Mouse (Mus musculus) embryo, embryonic 11.5 days (tissue): ENCODE measurements around the gene Ipo11.

ENCODE experiments used
- DNase-seq: peaks from one replicate; pipeline ENCODE4 v3.0.0-alpha.2; 2012; ENCODE audit warnings: low read depth, low spot score

Gene Ipo11

DNA sequence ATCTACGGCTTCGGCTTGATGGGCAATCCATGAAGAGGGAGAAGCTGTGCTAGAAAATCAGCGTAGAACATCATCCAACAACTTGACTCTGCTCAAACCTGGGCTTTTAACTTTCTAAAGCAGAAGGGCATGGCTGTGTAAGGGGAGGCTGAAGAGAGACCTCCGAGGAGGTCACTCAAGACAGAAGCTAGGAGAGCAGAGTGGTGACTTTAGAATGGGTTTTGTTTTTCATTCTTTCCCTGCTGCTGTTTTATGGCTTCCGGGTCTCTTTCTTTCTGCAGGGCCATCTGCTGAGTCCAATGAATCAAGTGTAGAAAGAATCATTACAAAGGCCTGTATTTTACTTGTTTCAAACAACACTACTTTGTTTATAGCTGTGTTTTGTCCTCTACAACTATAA is 119.7 kb downstream of the Ipo11 start:
- no peak for DNase-seq

GRCm38 (mm10) chr13:106813519-106813918 is 123.2 kb downstream of the Ipo11 start:
- DNase-seq, result no peak

- no peak for DNase-seq
Measured at GRCm38 (mm10) chr13:106813087-106813486, 123.7 kb downstream of the Ipo11 start.

GRCm38 (mm10) chr13:106810156-106810555 is 126.6 kb downstream of the Ipo11 start:
- no peak for DNase-seq

DNA sequence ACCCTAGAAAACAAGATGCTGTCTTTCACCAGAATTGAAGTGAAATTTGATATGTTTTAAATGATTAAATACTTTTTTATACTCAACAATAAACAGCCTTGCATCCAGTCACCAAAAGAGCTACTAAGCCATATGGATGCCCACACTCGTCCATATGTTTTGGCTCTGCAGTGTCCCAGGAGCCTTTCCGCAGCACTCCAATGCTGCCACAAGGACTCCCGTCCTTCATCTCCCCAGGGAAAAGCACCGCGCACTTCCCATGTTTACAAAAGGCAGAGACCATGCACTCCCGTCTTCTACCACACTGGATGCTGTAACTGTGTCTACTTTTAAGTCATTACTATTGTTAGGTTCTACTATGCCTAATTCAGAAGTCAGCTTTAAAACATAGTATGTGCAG is 127.9 kb downstream of the Ipo11 start:
- DNase-seq, result no peak

GRCm38 (mm10) chr13:106808315-106808714 is 128.4 kb downstream of the Ipo11 start:
- no peak for DNase-seq

- no peak for DNase-seq
Measured at GRCm38 (mm10) chr13:106807303-106807702, 129.5 kb downstream of the Ipo11 start.

DNA sequence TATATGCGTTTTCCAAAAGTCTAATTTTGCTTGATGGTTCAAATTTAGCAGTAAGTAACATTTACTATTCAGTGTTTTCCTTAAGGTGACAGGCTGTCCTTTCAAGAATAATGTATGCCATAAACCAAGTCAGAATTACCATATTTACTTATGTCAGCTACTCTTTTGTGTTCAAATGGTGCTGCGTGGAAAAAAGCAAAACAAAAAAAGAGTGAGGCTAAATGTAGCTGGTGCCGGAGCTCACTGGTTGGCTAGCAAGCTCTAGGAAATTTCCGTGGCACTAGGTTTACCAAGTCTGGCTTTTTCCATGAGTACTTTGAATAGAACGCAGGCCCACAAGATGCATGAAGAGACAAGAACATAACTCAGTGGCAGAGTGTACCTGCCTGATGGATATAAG is 131.6 kb downstream of the Ipo11 start:
- no peak for DNase-seq

- no peak for DNase-seq
Measured at GRCm38 (mm10) chr13:106798026-106798425, 138.7 kb downstream of the Ipo11 start.

- no peak for DNase-seq
Measured at GRCm38 (mm10) chr13:106788817-106789216, 147.9 kb downstream of the Ipo11 start.

DNA sequence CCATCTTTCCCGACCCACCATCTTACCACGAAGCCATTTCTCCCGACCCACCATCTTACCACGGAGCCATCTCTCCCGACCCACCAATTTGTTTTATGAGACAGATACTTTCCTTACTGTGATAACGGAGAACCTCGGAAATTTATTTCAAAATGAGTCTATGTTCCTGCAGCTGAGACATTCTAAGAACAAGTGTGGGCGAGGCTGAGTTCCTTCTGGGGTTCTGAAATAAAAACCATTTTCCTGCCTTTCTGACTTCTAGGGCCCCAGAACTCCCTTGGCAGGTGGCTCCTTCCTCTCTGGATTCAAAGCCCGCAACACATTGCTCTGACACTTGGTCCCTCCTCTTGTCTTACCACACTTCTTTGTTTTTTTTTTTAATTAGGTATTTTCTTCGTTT is 168.0 kb downstream of the Ipo11 start:
- DNase-seq, result no peak

DNA sequence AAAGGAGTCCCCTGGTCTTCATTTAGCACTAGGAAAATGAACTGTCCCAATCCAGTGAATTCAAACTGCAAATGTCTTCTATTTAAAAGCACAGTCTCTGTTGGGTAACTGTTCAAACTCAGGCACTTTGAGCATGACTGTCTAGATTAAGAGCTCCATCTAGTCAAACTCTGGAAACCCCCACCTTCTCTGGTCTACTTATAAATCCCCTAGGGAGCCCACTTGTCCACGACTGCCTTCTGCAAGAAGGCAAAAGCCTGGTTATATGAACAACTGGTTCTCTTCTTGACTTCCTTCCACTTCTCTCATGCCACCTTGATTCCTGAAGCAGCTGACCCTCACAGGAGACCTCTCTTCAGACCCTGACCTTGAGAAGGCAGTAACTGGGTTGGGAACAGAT is 174.1 kb downstream of the Ipo11 start:
- DNase-seq, result no peak

DNA sequence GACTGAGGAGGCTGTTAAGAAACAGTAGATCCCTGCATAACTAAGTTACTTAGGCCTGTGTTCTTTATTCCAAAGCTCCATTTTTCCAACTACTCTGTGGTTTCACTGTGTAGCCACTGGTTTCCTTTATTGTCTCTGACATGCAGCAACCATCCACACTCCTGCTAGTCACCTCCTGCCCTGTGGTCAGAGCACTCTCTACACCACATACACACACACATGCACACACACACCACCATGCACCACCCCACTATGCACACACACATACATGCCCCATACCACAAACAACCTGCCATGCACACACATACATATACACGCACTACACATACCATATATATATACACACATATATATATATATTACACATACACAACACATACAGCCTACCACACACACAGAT is 175.1 kb downstream of the Ipo11 start:
- no peak for DNase-seq

- DNase-seq, result no peak
Measured at GRCm38 (mm10) chr13:106760232-106760875, 176.4 kb downstream of the Ipo11 start.

DNA sequence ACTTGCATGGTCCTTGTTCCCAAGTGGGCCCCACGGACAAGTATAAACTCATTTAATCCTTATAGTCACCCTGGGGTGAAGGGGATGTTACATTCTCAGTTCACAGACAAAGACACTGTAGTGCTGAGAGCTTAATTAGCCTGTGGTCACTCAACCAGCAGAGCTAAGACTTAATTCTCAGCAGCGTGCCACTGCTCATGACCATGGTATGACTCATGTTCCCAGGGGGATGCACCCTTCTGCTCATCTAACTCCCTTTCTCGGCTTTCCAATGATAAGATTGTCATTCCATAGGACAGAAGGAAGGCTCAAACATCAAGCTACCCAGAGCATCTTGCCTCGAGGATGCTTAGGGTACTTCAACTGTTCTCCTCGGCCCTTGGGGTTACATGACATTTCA is 180.9 kb downstream of the Ipo11 start:
- no peak for DNase-seq

DNA sequence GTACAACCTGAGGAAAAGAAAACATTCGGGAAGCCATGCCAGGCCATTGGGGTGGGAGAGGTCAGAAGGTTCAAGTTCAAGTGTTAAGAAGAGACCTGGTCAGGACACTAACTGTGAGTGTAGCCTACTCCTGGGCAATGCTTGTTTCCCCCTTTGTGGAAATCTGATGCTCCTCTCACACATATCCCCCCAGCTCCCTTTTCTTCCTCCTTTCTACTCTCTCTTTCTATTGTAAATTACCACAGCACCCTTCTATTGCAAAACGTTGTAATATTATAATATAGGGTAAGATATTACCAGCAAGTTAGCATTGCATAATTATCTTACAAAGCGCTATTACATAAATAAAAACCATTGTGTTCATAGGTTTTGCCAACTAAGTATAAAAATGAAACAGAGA is 182.5 kb downstream of the Ipo11 start:
- no peak for DNase-seq

DNA sequence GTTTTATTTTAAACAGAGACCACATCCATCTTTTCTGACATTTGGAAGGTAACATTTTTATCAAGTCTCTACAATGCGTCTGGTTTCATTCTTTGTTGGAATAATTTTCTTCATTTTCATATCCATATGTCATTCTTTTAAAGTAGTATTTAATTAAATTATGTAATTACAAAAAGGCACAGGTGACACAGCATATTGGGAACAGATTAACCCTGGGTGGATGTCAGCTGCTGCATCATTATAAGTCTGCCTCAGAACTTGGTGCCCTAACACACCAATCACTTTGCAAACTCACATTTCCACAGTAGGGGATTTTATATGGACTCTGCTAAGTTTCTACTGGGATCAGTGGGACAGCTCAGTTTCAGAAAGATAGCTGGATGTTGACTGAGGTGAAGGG is 184.8 kb downstream of the Ipo11 start:
- DNase-seq, result no peak

- no peak for DNase-seq
Measured at GRCm38 (mm10) chr13:106746823-106747222, 189.9 kb downstream of the Ipo11 start.

- DNase-seq, result no peak
Measured at GRCm38 (mm10) chr13:106745201-106745600, 191.6 kb downstream of the Ipo11 start.
